Mouse (Mus musculus) stomach, postnatal 0 days (tissue): ENCODE results near the gene Fyb. TPM values are rescaled to one million over a fixed set of nuclear protein-coding genes. Genes with fewer than 3 reads are reported as not detected.

Experiments used
- ATAC-seq: fragments of 200-750 bp; cut with Nextera tagmentation; 2 replicates; pipeline ENCODE4 v1.8.0; 2017; ENCODE audit not compliant: low FRiP score, low TSS enrichment
- DNase-seq: peaks from one replicate; pipeline ENCODE4 v3.0.0-alpha.2; 2016; ENCODE audit warnings: low spot score
- H3K27ac ChIP-seq: fragments of 300-500 bp; sonication (generic); replicated peaks from 2 replicates; pipeline ENCODE4 v1.5.1; 2014; ENCODE audit warnings: mild to moderate bottlenecking, control low read depth
- H3K27me3 ChIP-seq: fragments of 300-500 bp; sonication (generic); 2 replicates; pipeline ENCODE4 v1.6.1; 2014; ENCODE audit warnings: low read length; ENCODE audit not compliant: control insufficient read depth, insufficient read depth
- H3K36me3 ChIP-seq: fragments of 300-500 bp; sonication (generic); 2 replicates; pipeline ENCODE4 v1.6.1; 2014; ENCODE audit warnings: low read length, mixed read lengths; ENCODE audit not compliant: control insufficient read depth, insufficient read depth
- H3K4me1 ChIP-seq: fragments of 300-500 bp; sonication (generic); replicated peaks from 2 replicates; pipeline ENCODE4 v1.6.1; 2014; ENCODE audit warnings: antibody characterized with exemption; ENCODE audit not compliant: control insufficient read depth, insufficient read depth
- H3K4me2 ChIP-seq: fragments of 300-500 bp; sonication (generic); replicated peaks from 2 replicates; pipeline ENCODE4 v1.6.1; 2014; ENCODE audit warnings: low read depth, mild to moderate bottlenecking, control low read depth, moderate library complexity
- H3K4me3 ChIP-seq: fragments of 300-500 bp; sonication (generic); 2 replicates; pipeline ENCODE4 v1.5.1; 2014; ENCODE audit warnings: low read depth, low read length, control low read depth
- H3K9ac ChIP-seq: fragments of 300-500 bp; sonication (generic); 2 replicates; pipeline ENCODE4 v1.6.1; 2014; ENCODE audit warnings: mild to moderate bottlenecking, low read length, control low read depth, mixed read lengths
- H3K9me3 ChIP-seq: fragments of 300-500 bp; sonication (generic); 2 replicates; pipeline ENCODE4 v1.6.1; 2016; ENCODE audit warnings: low read length; ENCODE audit not compliant: control insufficient read depth
- CTCF ChIP-seq: IDR thresholded peaks from 2 replicates; pipeline ENCODE4 v1.5.1; 2016; ENCODE audit warnings: antibody characterized with exemption, low read depth, mild to moderate bottlenecking, moderate library complexity
- EP300 ChIP-seq: optimal IDR thresholded peaks from 2 replicates; pipeline ENCODE3; 2016; ENCODE audit warnings: antibody characterized with exemption
- WGBS: fragments of 180-500 bp; shearing (Covaris S2); extraction: QIAGEN DNeasy Blood & Tissue Kit; methylation state at CpG from one replicate; pipeline ENCODE4 v1.1.7; 2014; 5-methylcytosine and 5-hydroxymethylcytosine counted together
- polyA plus RNA-seq: library from polyadenylated mRNA; unstranded; fragments of >200 nt; fragmentation: Nextera tagmentation; extraction: Ambion mirVana; gene quantifications from 2 replicates; pipeline ENCODE4 v1.2.1, GENCODE M21; 2015

Fyb gene
- polyA plus RNA-seq, 1 experiment from 2014 or later, result 5.5 TPM

DNA sequence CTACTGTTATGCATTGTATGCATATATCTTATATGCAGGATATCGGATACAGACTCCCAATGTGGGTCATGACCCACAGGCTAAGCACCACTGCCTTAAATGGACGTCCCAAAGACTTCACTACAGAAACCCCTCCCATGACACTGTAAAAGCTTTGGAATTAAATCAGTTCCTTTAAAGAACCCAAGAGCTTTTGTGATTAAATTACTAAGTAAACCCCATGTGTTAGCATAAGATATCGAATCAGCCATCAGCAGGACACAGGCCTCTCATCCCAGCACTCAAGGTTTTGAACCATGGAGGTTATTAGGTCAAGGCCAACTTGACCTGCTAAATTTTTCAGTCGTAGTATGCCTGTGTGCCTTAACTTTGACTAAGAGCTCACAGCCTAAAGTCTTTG is 106.5 kb downstream of the Fyb start:
- H3K36me3 ChIP-seq, result no peaks in the 10 kb centered on the region
- H3K4me3 ChIP-seq, result no peak overlapping the region
- TF ChIP-seq CTCF (no peak), EP300 (no peak)
- no peak overlapping the region for H3K9ac ChIP-seq
- H3K4me1 ChIP-seq, result 0 out of 2 replicates have a peak, but pooled peaks cover 3% of the 10 kb centered on the region
- no peak overlapping the region for H3K4me2 ChIP-seq
- ATAC-seq (no peak), DNase-seq (no peak)
- no peaks in the 10 kb centered on the region for H3K27me3 ChIP-seq
- no peaks in the 10 kb centered on the region for H3K9me3 ChIP-seq
- 70% methylated on average over 4 of the region's 4 CpGs for WGBS
- no peak overlapping the region for H3K27ac ChIP-seq

DNA sequence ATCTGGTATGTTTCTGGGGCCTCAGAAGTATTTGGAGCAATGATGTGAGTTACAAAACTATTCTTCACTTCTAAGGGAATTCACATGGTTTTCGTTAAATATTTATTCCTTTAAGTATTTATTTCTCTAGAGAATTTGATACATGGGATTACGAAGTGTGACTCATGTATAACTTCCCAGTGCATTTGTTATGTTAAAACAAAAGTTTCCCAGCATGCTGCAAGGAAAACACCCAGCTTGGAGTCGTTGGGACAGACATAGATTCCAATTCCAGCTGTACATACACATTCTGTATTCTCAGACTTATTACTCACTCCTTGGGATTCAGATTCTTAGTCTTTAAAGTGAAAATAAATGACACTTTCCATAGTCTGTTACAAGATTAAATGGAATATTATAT is 112.8 kb downstream of the Fyb start:
- no peak overlapping the region for H3K4me3 ChIP-seq
- WGBS, result 32% methylated on average over 3 of the region's 3 CpGs
- H3K9ac ChIP-seq, result no peak overlapping the region
- no peak for TF ChIP-seq CTCF
- TF ChIP-seq EP300, result no peak
- no peaks in the 10 kb centered on the region for H3K36me3 ChIP-seq
- no peaks in the 10 kb centered on the region for H3K27me3 ChIP-seq
- DNase-seq (no peak), ATAC-seq (no peak)
- no peaks in the 10 kb centered on the region for H3K4me1 ChIP-seq
- H3K9me3 ChIP-seq, result no peaks in the 10 kb centered on the region
- no peak overlapping the region for H3K4me2 ChIP-seq
- H3K27ac ChIP-seq, result no peak overlapping the region

GRCm38 (mm10) chr15:6642223-6642622 is 119.6 kb downstream of the Fyb start:
- DNase-seq (no peak), ATAC-seq (no peak)
- Histone ChIP-seq H3K4me1 (no peaks in the 10 kb centered on the region), H3K4me3 (no peak overlapping the region), H3K27me3 (no peaks in the 10 kb centered on the region), H3K36me3 (no peaks in the 10 kb centered on the region), H3K27ac (no peak overlapping the region), H3K9ac (no peak overlapping the region), H3K4me2 (no peak overlapping the region), H3K9me3 (no peaks in the 10 kb centered on the region)
- 23% methylated on average over 5 of the region's 5 CpGs for WGBS
- no peak for TF ChIP-seq CTCF
- no peak for TF ChIP-seq EP300

DNA sequence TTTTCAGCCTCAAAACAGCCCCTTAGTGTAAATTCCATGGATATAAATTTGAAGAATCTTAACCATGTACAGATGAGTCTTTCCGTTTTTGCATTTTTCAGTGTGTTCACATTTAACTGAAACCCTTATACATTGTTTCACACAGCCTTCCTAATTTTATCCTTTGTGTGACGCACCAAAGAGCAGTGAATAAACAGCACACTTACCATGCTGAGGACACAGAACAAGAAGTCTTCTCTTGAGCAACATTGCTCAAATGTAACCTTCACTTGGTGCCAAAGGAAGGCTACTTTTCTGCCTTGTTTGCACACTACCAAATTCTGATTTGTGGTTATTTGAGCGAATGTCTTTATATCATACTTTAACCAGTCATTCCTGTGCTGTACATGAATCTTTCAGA is 122.8 kb downstream of the Fyb start:
- Histone ChIP-seq H3K27me3 (no peaks in the 10 kb centered on the region), H3K4me2 (no peak overlapping the region), H3K9me3 (no peaks in the 10 kb centered on the region), H3K4me3 (no peak overlapping the region), H3K9ac (no peak overlapping the region), H3K27ac (no peak overlapping the region), H3K4me1 (no peaks in the 10 kb centered on the region), H3K36me3 (no peaks in the 10 kb centered on the region)
- DNase-seq (no peak), ATAC-seq (no peak)
- TF ChIP-seq EP300 (no peak), CTCF (no peak)
- WGBS, result 76% methylated on average over 3 of the region's 3 CpGs

DNA sequence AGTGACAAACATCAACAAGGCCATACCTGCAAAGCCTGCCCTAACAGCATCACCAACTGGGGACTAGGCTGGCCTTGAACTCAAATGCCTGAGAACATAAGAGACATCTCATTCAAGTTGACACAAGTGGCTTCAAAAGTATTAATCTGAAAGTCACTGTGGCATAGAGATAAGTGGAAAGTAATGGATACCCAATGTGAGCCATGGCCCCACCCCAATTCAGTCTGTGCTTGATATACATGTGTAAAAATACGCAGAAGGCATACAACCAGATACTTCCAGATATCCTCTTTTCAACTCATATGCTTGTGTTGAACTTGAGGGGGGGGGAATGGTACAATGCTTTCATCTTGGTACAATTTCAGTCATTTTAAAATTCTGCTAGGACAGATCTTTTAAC is 124.4 kb downstream of the Fyb start:
- ATAC-seq, result no peak
- H3K27ac ChIP-seq, result no peak overlapping the region
- H3K4me3 ChIP-seq, result no peak overlapping the region
- DNase-seq, result no peak
- no peaks in the 10 kb centered on the region for H3K36me3 ChIP-seq
- no peaks in the 10 kb centered on the region for H3K9me3 ChIP-seq
- TF ChIP-seq CTCF (no peak), EP300 (no peak)
- H3K27me3 ChIP-seq, result no peaks in the 10 kb centered on the region
- WGBS, result 86% methylated on average over 1 of the region's 1 CpGs
- H3K4me2 ChIP-seq, result no peak overlapping the region
- H3K4me1 ChIP-seq, result no peaks in the 10 kb centered on the region
- no peak overlapping the region for H3K9ac ChIP-seq

DNA sequence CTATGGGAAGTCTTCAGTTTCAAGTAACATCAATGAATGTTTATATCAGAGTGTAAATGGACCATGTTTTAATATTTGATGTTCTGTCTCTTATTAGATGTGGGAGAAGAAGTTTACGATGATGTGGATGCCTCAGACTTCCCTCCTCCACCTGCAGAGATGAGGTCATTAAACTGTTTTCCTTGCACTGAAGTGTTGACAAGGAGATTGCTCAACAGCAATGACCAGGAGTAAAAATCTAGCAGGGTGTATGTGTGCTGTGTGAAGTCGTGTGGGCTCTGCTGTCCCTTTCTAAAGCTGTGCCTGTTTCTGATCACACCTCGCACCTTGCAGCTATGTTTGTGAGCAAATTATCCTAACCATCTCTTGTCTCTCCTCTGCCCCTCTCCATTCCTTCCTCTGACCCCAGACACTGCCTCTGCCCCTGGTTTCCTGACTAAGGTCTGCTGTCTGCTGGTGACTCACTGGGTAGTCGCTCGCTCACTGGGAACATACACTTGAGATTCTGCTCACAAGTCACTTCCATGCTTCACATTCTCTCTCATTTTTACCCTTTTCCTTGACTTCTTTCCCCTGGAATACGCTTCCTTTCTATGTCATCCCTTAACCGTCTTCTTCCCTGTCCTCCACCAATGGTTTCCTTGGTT is 126.2 kb downstream of the Fyb start:
- Histone ChIP-seq H3K9ac (no peak overlapping the region), H3K4me1 (no peaks in the 10 kb centered on the region), H3K4me3 (no peak overlapping the region), H3K27me3 (no peaks in the 10 kb centered on the region), H3K4me2 (no peak overlapping the region), H3K27ac (no peak overlapping the region), H3K9me3 (no peaks in the 10 kb centered on the region), H3K36me3 (no peaks in the 10 kb centered on the region)
- DNase-seq, result no peak
- ATAC-seq, result no peak
- no peak for TF ChIP-seq CTCF
- no peak for TF ChIP-seq EP300
- WGBS, result 81% methylated on average over 7 of the region's 7 CpGs
